Mouse (Mus musculus): Measurements from ENCODE around the gene Gm42906.

Gm42906 gene

GRCm38 (mm10) chr5:151247115-151247875 lies 180.7 kb downstream of the Gm42906 start:
- DNase-seq (ENCODE audit: low read depth, low spot score), result no peak

GRCm38 (mm10) chr5:151246287-151246686 lies 181.7 kb downstream of the Gm42906 start:
- no peak for DNase-seq (ENCODE audit: low read depth, low spot score)
- Histone ChIP-seq H3K27me3 (ENCODE audit: control insufficient read depth, insufficient read depth, low read length, poor library complexity, severe bottlenecking) (no peaks in the 10 kb centered on the region), H3K36me3 (ENCODE audit: control insufficient read depth, insufficient read depth, low read length, poor library complexity, severe bottlenecking) (no peaks in the 10 kb centered on the region)

More at GRCm38 (mm10) chr5:151247115-151247875, 180.7 kb downstream of the Gm42906 start:
- Histone ChIP-seq H3K36me3 (ENCODE audit: control insufficient read depth, insufficient read depth, low read length, poor library complexity, severe bottlenecking) (no peaks in the 10 kb centered on the region), H3K27me3 (ENCODE audit: control insufficient read depth, insufficient read depth, low read length, poor library complexity, severe bottlenecking) (no peaks in the 10 kb centered on the region)

GRCm38 (mm10) chr5:151245571-151245970 lies 182.4 kb downstream of the Gm42906 start:
- Histone ChIP-seq H3K27me3 (ENCODE audit: control insufficient read depth, insufficient read depth, low read length, poor library complexity, severe bottlenecking) (no peaks in the 10 kb centered on the region), H3K36me3 (ENCODE audit: control insufficient read depth, insufficient read depth, low read length, poor library complexity, severe bottlenecking) (no peaks in the 10 kb centered on the region)
- DNase-seq (ENCODE audit: low read depth, low spot score), result no peak

- Histone ChIP-seq H3K27me3 (ENCODE audit: control insufficient read depth, insufficient read depth, low read length, poor library complexity, severe bottlenecking) (no peaks in the 10 kb centered on the region), H3K36me3 (ENCODE audit: control insufficient read depth, insufficient read depth, low read length, poor library complexity, severe bottlenecking) (no peaks in the 10 kb centered on the region)
- no peak for DNase-seq (ENCODE audit: low read depth, low spot score)
Measured at GRCm38 (mm10) chr5:151238730-151239129, 189.2 kb downstream of the Gm42906 start.

GRCm38 (mm10) chr5:151236411-151236810 lies 191.6 kb downstream of the Gm42906 start:
- DNase-seq (ENCODE audit: low read depth, low spot score), result no peak
- H3K27me3 ChIP-seq (ENCODE audit: control insufficient read depth, insufficient read depth, low read length, poor library complexity, severe bottlenecking), result no peaks in the 10 kb centered on the region; the same call in 1 of the 2 replicates

GRCm38 (mm10) chr5:151233400-151234031 lies 194.4 kb downstream of the Gm42906 start, which contains the start of gene Stard13:
Stard13 (minus strand) TSS chr5:151233836.
- peaks cover 2% of the 10 kb centered on the region; the same call in 1 of the 2 replicates for H3K27me3 ChIP-seq (ENCODE audit: control insufficient read depth, insufficient read depth, low read length, poor library complexity, severe bottlenecking)
- DNase-seq (ENCODE audit: low read depth, low spot score), result no peak
- no peaks in the 10 kb centered on the region for H3K36me3 ChIP-seq (ENCODE audit: control insufficient read depth, insufficient read depth, low read length, poor library complexity, severe bottlenecking)

More at GRCm38 (mm10) chr5:151236411-151236810, 191.6 kb downstream of the Gm42906 start:
- H3K36me3 ChIP-seq (ENCODE audit: control insufficient read depth, insufficient read depth, low read length, poor library complexity, severe bottlenecking), result no peaks in the 10 kb centered on the region

- DNase-seq (ENCODE audit: low read depth, low spot score), result no peak
- Histone ChIP-seq H3K27me3 (ENCODE audit: control insufficient read depth, insufficient read depth, low read length, poor library complexity, severe bottlenecking) (peaks cover 2% of the 10 kb centered on the region; the same call in 1 of the 2 replicates), H3K36me3 (ENCODE audit: control insufficient read depth, insufficient read depth, low read length, poor library complexity, severe bottlenecking) (no peaks in the 10 kb centered on the region)
Measured at GRCm38 (mm10) chr5:151232576-151233299, 195.2 kb downstream of the Gm42906 start.

- Histone ChIP-seq H3K27me3 (ENCODE audit: control insufficient read depth, insufficient read depth, low read length, poor library complexity, severe bottlenecking) (peaks cover 2% of the 10 kb centered on the region; the same call in 1 of the 2 replicates), H3K36me3 (ENCODE audit: control insufficient read depth, insufficient read depth, low read length, poor library complexity, severe bottlenecking) (no peaks in the 10 kb centered on the region)
- no peak for DNase-seq (ENCODE audit: low read depth, low spot score)
Measured at GRCm38 (mm10) chr5:151231861-151232260, 196.1 kb downstream of the Gm42906 start.

GRCm38 (mm10) chr5:151231411-151231810 lies 196.6 kb downstream of the Gm42906 start:
- Histone ChIP-seq H3K27me3 (ENCODE audit: control insufficient read depth, insufficient read depth, low read length, poor library complexity, severe bottlenecking) (peaks cover 2% of the 10 kb centered on the region; the same call in 1 of the 2 replicates), H3K36me3 (ENCODE audit: control insufficient read depth, insufficient read depth, low read length, poor library complexity, severe bottlenecking) (no peaks in the 10 kb centered on the region)
- DNase-seq (ENCODE audit: low read depth, low spot score), result no peak

- no peaks in the 10 kb centered on the region for H3K36me3 ChIP-seq (ENCODE audit: control insufficient read depth, insufficient read depth, low read length, poor library complexity, severe bottlenecking)
- no peak for DNase-seq (ENCODE audit: low read depth, low spot score)
- peaks cover 2% of the 10 kb centered on the region; the same call in 1 of the 2 replicates for H3K27me3 ChIP-seq (ENCODE audit: control insufficient read depth, insufficient read depth, low read length, poor library complexity, severe bottlenecking)
Measured at GRCm38 (mm10) chr5:151230427-151230826, 197.5 kb downstream of the Gm42906 start.

- peaks cover 2% of the 10 kb centered on the region; the same call in 1 of the 2 replicates for H3K27me3 ChIP-seq (ENCODE audit: control insufficient read depth, insufficient read depth, low read length, poor library complexity, severe bottlenecking)
- H3K36me3 ChIP-seq (ENCODE audit: control insufficient read depth, insufficient read depth, low read length, poor library complexity, severe bottlenecking), result no peaks in the 10 kb centered on the region
- DNase-seq (ENCODE audit: low read depth, low spot score), result no peak
Measured at GRCm38 (mm10) chr5:151228367-151229005, 199.5 kb downstream of the Gm42906 start.

- no peak for DNase-seq (ENCODE audit: low read depth, low spot score)
- H3K27me3 ChIP-seq (ENCODE audit: control insufficient read depth, insufficient read depth, low read length, poor library complexity, severe bottlenecking), result no peaks in the 10 kb centered on the region
- no peaks in the 10 kb centered on the region for H3K36me3 ChIP-seq (ENCODE audit: control insufficient read depth, insufficient read depth, low read length, poor library complexity, severe bottlenecking)
Measured at GRCm38 (mm10) chr5:151223696-151224366, 204.1 kb downstream of the Gm42906 start.

GRCm38 (mm10) chr5:151222791-151223190 lies 205.2 kb downstream of the Gm42906 start:
- no peak for DNase-seq (ENCODE audit: low read depth, low spot score)
- Histone ChIP-seq H3K36me3 (ENCODE audit: control insufficient read depth, insufficient read depth, low read length, poor library complexity, severe bottlenecking) (no peaks in the 10 kb centered on the region), H3K27me3 (ENCODE audit: control insufficient read depth, insufficient read depth, low read length, poor library complexity, severe bottlenecking) (no peaks in the 10 kb centered on the region)

- Histone ChIP-seq H3K36me3 (ENCODE audit: control insufficient read depth, insufficient read depth, low read length, poor library complexity, severe bottlenecking) (no peaks in the 10 kb centered on the region), H3K27me3 (ENCODE audit: control insufficient read depth, insufficient read depth, low read length, poor library complexity, severe bottlenecking) (no peaks in the 10 kb centered on the region)
- no peak for DNase-seq (ENCODE audit: low read depth, low spot score)
Measured at GRCm38 (mm10) chr5:151218689-151219115, 209.3 kb downstream of the Gm42906 start.

All from splenic B cell, adult 2 months (primary cell).